Mouse (Mus musculus) olfactory bulb, adult 2 months (tissue): ENCODE results near the gene Trak1.

Source experiments
- CTCF ChIP-seq: fragments of 200-500 bp; IDR thresholded peaks from 2 replicates; pipeline ENCODE4 v1.5.1; 2012; ENCODE audit warnings: low read depth, mild to moderate bottlenecking, low read length, moderate library complexity; ENCODE audit not compliant: insufficient read depth
- POLR2A ChIP-seq: fragments of 200-500 bp; IDR thresholded peaks from 2 replicates; pipeline ENCODE4 v1.6.1; 2012; ENCODE audit warnings: mild to moderate bottlenecking, low read depth, low read length, moderate library complexity; ENCODE audit not compliant: insufficient read depth

DNA sequence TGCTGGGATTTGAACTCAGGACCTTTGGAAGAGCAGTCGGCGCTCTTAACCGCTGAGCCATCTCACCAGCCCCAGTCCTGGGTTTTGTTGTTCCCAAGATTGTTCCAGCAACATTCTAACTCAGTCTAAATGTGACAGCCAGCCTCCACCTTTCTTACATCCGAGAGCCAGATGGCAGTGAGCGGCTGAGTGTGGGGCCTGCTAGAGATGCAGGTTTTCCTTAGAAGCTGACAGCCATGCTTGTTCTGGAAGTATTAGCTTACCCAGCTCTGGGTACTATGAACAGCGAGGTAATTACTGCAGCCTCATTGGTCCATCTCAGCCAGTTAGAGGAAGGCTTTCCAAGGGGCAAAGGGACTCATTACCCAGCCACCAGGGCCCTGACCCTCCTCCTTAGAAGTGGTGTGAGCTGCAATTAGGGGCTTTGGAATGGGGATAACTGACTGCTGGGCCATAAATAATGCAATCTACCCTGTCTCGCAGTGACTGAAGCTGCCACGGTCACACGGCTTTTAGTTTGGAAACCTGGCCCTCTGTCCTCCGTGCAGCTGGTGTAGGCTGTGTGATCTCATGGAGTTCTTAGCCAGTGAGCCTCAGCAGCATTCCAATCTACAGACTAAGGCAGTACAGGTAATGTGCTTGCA is 22.1 kb downstream of the Trak1 start:
- no peak for TF ChIP-seq CTCF
- TF ChIP-seq POLR2A, result no peak
